12 mouse cellular contexts compared by ENCODE assay signal in the genomic region with DNA sequence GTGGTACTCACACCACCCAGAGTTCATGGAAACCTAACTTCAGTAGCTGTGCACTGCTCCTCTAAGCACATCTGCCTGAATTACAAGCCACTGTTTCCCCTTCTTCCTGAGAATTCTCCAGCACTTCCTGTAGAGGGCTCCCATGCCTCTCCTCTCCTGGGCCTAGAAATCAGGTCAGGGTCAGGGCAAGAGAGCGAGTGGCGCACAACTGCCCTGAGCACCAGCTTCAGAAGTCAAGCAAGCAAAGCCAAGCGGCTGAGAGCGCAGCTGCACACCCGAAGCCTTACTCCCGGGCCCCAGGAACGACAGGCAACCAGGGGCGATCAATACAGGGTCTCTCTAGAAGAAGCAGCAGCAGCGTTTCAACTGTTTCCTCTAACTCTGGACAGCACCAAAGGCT. TPM values are rescaled to one million over a fixed set of nuclear protein-coding genes. Genes with fewer than 3 reads are reported as not detected.
"Had no signal": no experiment of that assay in that cellular context is flagged by ENCODE, and none has a peak within 500 bp of the region (broad histone marks: within the 10 kb centered on the region; RNA-seq: fewer than 3 reads in every experiment).

No protein-coding gene starts in this region.

- ATAC-seq: midbrain, embryonic 13.5 days had no signal

- H3K27me3 ChIP-seq: midbrain, embryonic 13.5 days; neural tube, embryonic 15.5 days had no signal

- H3K4me3 ChIP-seq: left cerebral cortex, adult 2 months; limb, embryonic 10.5 days; midbrain, embryonic 13.5 days; myocyte; neural tube, embryonic 15.5 days had no signal

- H3K4me1 ChIP-seq: limb, embryonic 10.5 days; neural tube, embryonic 15.5 days had no signal

- H3K4me2 ChIP-seq: midbrain, embryonic 13.5 days; neural tube, embryonic 15.5 days had no signal

- H3K27ac ChIP-seq: left cerebral cortex, adult 2 months; limb, embryonic 10.5 days; midbrain, embryonic 13.5 days; neural tube, embryonic 15.5 days had no signal

- H3K9ac ChIP-seq: midbrain, embryonic 13.5 days; neural tube, embryonic 15.5 days had no signal

- H3K9me3 ChIP-seq: limb, embryonic 10.5 days; midbrain, embryonic 13.5 days; neural tube, embryonic 15.5 days had no signal

- DNase-seq: kidney, adult 18-20 months; kidney, postnatal 25 days; lung, postnatal 36 days; right cerebral cortex, postnatal 4 days; spleen, adult 18-20 months; thymus, adult 18-20 months; thymus, postnatal 25 days had no signal

RNA-seq across cellular contexts. Expression of a gene that starts 15.2 kb away (rescaled TPM):
- polyA plus RNA-seq: myocyte had no signal
